Mouse (Mus musculus): Measurements from ENCODE around the gene Orc3. TPM values are rescaled to one million over a fixed set of nuclear protein-coding genes. Genes with fewer than 3 reads are reported as not detected.

Gene Orc3
- total and polyA plus RNA-seq, 3 experiments: 48.0 to 74.2 TPM; not detected in 1

GRCm38 (mm10) chr4:34629956-34630355, 15.2 kb upstream of the Orc3 start:
- no peak for DNase-seq (ENCODE audit: low read depth, low spot score)
- H3K36me3 ChIP-seq (ENCODE audit: control insufficient read depth in 1 of 2, insufficient read depth in 2 of 2, low read length in 2 of 2): peaks cover 0 to 7% of the 10 kb centered on the region in 2 experiments; a peak in 2 of 4 replicates
- no peak overlapping the region for H3K27ac ChIP-seq (ENCODE audit: control insufficient read depth, low read depth, low read length)
- H3K4me1 ChIP-seq (ENCODE audit: control insufficient read depth in 1 of 2, insufficient read depth in 2 of 2, low read length in 2 of 2): no peaks in the 10 kb centered on the region
- no peak overlapping the region for H3K4me3 ChIP-seq (ENCODE audit: control insufficient read depth in 1 of 2, insufficient read depth in 1 of 2, low read depth in 2 of 2, low read length in 2 of 2)
- no peaks in the 10 kb centered on the region; the same call in 1 of the 2 replicates for H3K79me2 ChIP-seq (ENCODE audit: control insufficient read depth, insufficient read depth, low read length, poor library complexity)
- no peak for TF ChIP-seq UBTF (IDR thresholded peaks at IDR 0.05; ENCODE audit: borderline replicate concordance, insufficient read depth, low read depth, low read length)
- no peak for TF ChIP-seq ZNF384 (IDR thresholded peaks at IDR 0.05; ENCODE audit: low read depth, low read length)
- no peak for TF ChIP-seq RAD21 (IDR thresholded peaks at IDR 0.05; ENCODE audit: low read depth, low read length)
- no peak for TF ChIP-seq NRF1 (IDR thresholded peaks at IDR 0.05; ENCODE audit: insufficient read depth, low read depth, low read length, poor library complexity, severe bottlenecking)
- TF ChIP-seq MXI1 (IDR thresholded peaks at IDR 0.05; ENCODE audit: low read depth, low read length): no peak
- no peak for TF ChIP-seq MAX (IDR thresholded peaks at IDR 0.05; ENCODE audit: low read length)
- no peak for TF ChIP-seq POLR2AphosphoS5 (IDR thresholded peaks at IDR 0.05; ENCODE audit: borderline replicate concordance, low read depth, low read length)
- TF ChIP-seq E2F4 (IDR thresholded peaks at IDR 0.05; ENCODE audit: borderline replicate concordance, low read depth, low read length): no peak
- TF ChIP-seq EP300 (IDR thresholded peaks at IDR 0.05; ENCODE audit: low read depth in 1 of 2, low read length in 2 of 2): no peak
- no peak for TF ChIP-seq SMC3 (IDR thresholded peaks at IDR 0.05; ENCODE audit: low read depth, low read length)
- no peak for TF ChIP-seq MYB (IDR thresholded peaks at IDR 0.05; ENCODE audit: low read depth, low read length)
- no peak for TF ChIP-seq USF2 (IDR thresholded peaks at IDR 0.05; ENCODE audit: borderline replicate concordance in 1 of 2, insufficient read depth in 1 of 2, low read depth in 1 of 2, low read length in 2 of 2)
- TF ChIP-seq TCF12 (IDR thresholded peaks at IDR 0.05; ENCODE audit: low read depth, low read length): no peak
- TF ChIP-seq ZKSCAN1 (IDR thresholded peaks at IDR 0.05; ENCODE audit: low read depth, low read length): no peak
- TF ChIP-seq MAZ (IDR thresholded peaks at IDR 0.05; ENCODE audit: low read depth, low read length): no peak
- TF ChIP-seq SIN3A (IDR thresholded peaks at IDR 0.05; ENCODE audit: low read length): no peak
- no peaks in the 10 kb centered on the region for H3K9me3 ChIP-seq (replicated peaks; ENCODE audit: insufficient read depth, low read length)
- no peaks in the 10 kb centered on the region for H3K27me3 ChIP-seq (ENCODE audit: control insufficient read depth in 1 of 2, insufficient read depth in 2 of 2, low read length in 2 of 2)
- H3K9ac ChIP-seq (ENCODE audit: control insufficient read depth, low read depth, low read length, poor library complexity, severe bottlenecking): no peak overlapping the region

GRCm38 (mm10) chr4:34626401-34626800, 11.7 kb upstream of the Orc3 start:
- peaks cover 0 to 13% of the 10 kb centered on the region in 2 experiments; a peak in 2 of 4 replicates for H3K36me3 ChIP-seq (ENCODE audit: control insufficient read depth in 1 of 2, insufficient read depth in 2 of 2, low read length in 2 of 2)
- no peak overlapping the region for H3K27ac ChIP-seq (ENCODE audit: control insufficient read depth, low read depth, low read length)
- H3K4me3 ChIP-seq (ENCODE audit: control insufficient read depth in 1 of 2, insufficient read depth in 1 of 2, low read depth in 2 of 2, low read length in 2 of 2): no peak overlapping the region
- H3K4me1 ChIP-seq (ENCODE audit: control insufficient read depth in 1 of 2, insufficient read depth in 2 of 2, low read length in 2 of 2): no peaks in the 10 kb centered on the region
- no peak for DNase-seq (ENCODE audit: low read depth, low spot score)
- no peak overlapping the region for H3K9ac ChIP-seq (ENCODE audit: control insufficient read depth, low read depth, low read length, poor library complexity, severe bottlenecking)
- TF ChIP-seq CHD1 (IDR thresholded peaks at IDR 0.05; ENCODE audit: low read depth, low read length) (no peak), E2F4 (IDR thresholded peaks at IDR 0.05; ENCODE audit: borderline replicate concordance, low read depth, low read length) (no peak), ELF1 (IDR thresholded peaks at IDR 0.05; ENCODE audit: low read depth, low read length) (no peak), TAL1 (IDR thresholded peaks at IDR 0.05; ENCODE audit: low read length) (no peak), USF1 (IDR thresholded peaks at IDR 0.05; ENCODE audit: low read depth, low read length) (no peak), JUND (IDR thresholded peaks at IDR 0.05; ENCODE audit: low read depth, low read length) (no peak), NELFE (IDR thresholded peaks at IDR 0.05; ENCODE audit: low read depth, low read length) (no peak)
- H3K9me3 ChIP-seq (replicated peaks; ENCODE audit: insufficient read depth, low read length): no peaks in the 10 kb centered on the region
- H3K27me3 ChIP-seq (ENCODE audit: control insufficient read depth in 1 of 2, insufficient read depth in 2 of 2, low read length in 2 of 2): no peaks in the 10 kb centered on the region
- H3K79me2 ChIP-seq (ENCODE audit: control insufficient read depth, insufficient read depth, low read length, poor library complexity): no peaks in the 10 kb centered on the region; the same call in 1 of the 2 replicates
